Mouse (Mus musculus): Measurements from ENCODE around the gene Mrgpra1. TPM values are rescaled to one million over a fixed set of nuclear protein-coding genes. Genes with fewer than 3 reads are reported as not detected.
"Not testable (repeated sequence)": the region's sequence is repeated elsewhere in the genome, so short reads cannot be mapped to it uniquely, and the experiment has no call there.

Mrgpra1 gene
- not detected in 2 replicates for polyA plus RNA-seq (2016; fragmentation: Nextera tagmentation; extraction: Ambion mirVana)

GRCm38 (mm10) chr7:47354140-47354539 is at the start of gene Mrgpra1:
TSS of gene Mrgpra1 (minus strand) at chr7:47354240.
- no peak within 1 kb of the TSS for H3K27ac ChIP-seq
- no peaks in the 10 kb centered on the region for H3K4me1 ChIP-seq (replicated peaks)
- H3K9me3 ChIP-seq, result peaks cover 43% of the 10 kb centered on the region
- no peaks in the 10 kb centered on the region for H3K27me3 ChIP-seq (ENCODE audit: insufficient read depth, poor library complexity, severe bottlenecking)
- no peak for DNase-seq (ENCODE audit: low spot score)
- H3K4me3 ChIP-seq, result no peak within 1 kb of the TSS
- H3K36me3 ChIP-seq, result no peaks in the 10 kb centered on the region
- 84% methylated on average over 1 of the region's 1 CpGs for WGBS

GRCm38 (mm10) chr7:47401125-47401524 is 47.1 kb upstream of the Mrgpra1 start:
- Histone ChIP-seq H3K27ac (no peak overlapping the region), H3K4me3 (no peak overlapping the region), H3K9me3 (peaks cover 42% of the 10 kb centered on the region), H3K4me1 (replicated peaks) (no peaks in the 10 kb centered on the region), H3K36me3 (no peaks in the 10 kb centered on the region), H3K27me3 (ENCODE audit: insufficient read depth, poor library complexity, severe bottlenecking) (no peaks in the 10 kb centered on the region)
- no peak for DNase-seq (ENCODE audit: low spot score)

GRCm38 (mm10) chr7:47348421-47348820 is 5.6 kb downstream of the Mrgpra1 start:
- WGBS, result 78% methylated on average over 3 of the region's 3 CpGs
- H3K4me1 ChIP-seq (replicated peaks), result no peaks in the 10 kb centered on the region

GRCm38 (mm10) chr7:47345905-47346478 is 8.0 kb downstream of the Mrgpra1 start:
- Histone ChIP-seq H3K27ac (no peak overlapping the region), H3K4me3 (no peak overlapping the region), H3K36me3 (no peaks in the 10 kb centered on the region), H3K27me3 (ENCODE audit: insufficient read depth, poor library complexity, severe bottlenecking) (no peaks in the 10 kb centered on the region), H3K4me1 (replicated peaks) (no peaks in the 10 kb centered on the region), H3K9me3 (peaks cover 55% of the 10 kb centered on the region)
- WGBS, result 82% methylated on average over 4 of the region's 4 CpGs
- DNase-seq (ENCODE audit: low spot score), result no peak

More at GRCm38 (mm10) chr7:47348421-47348820, 5.6 kb downstream of the Mrgpra1 start:
- H3K27me3 ChIP-seq (ENCODE audit: insufficient read depth, poor library complexity, severe bottlenecking), result no peaks in the 10 kb centered on the region
- H3K27ac ChIP-seq, result no peak overlapping the region
- H3K36me3 ChIP-seq, result no peaks in the 10 kb centered on the region
- peaks cover 47% of the 10 kb centered on the region for H3K9me3 ChIP-seq
- DNase-seq (ENCODE audit: low spot score), result no peak
- H3K4me3 ChIP-seq, result no peak overlapping the region

GRCm38 (mm10) chr7:47341887-47342286 is 12.2 kb downstream of the Mrgpra1 start:
- peaks cover 50% of the 10 kb centered on the region for H3K9me3 ChIP-seq
- H3K4me3 ChIP-seq; H3K27me3 ChIP-seq (ENCODE audit: insufficient read depth, poor library complexity, severe bottlenecking); DNase-seq (ENCODE audit: low spot score); H3K36me3 ChIP-seq; H3K4me1 ChIP-seq (replicated peaks); H3K27ac ChIP-seq: not testable (repeated sequence)
- 80% methylated on average over 3 of the region's 3 CpGs for WGBS

GRCm38 (mm10) chr7:47341389-47341788 is 12.7 kb downstream of the Mrgpra1 start:
- peaks cover 50% of the 10 kb centered on the region for H3K9me3 ChIP-seq
- H3K4me1 ChIP-seq (replicated peaks); H3K27ac ChIP-seq; H3K36me3 ChIP-seq; H3K4me3 ChIP-seq; H3K27me3 ChIP-seq (ENCODE audit: insufficient read depth, poor library complexity, severe bottlenecking); DNase-seq (ENCODE audit: low spot score): not testable (repeated sequence)
- 69% methylated on average over 3 of the region's 3 CpGs for WGBS

- DNase-seq (ENCODE audit: low spot score), result no peak
- H3K36me3 ChIP-seq, result no peaks in the 10 kb centered on the region
- peaks cover 65% of the 10 kb centered on the region for H3K9me3 ChIP-seq
- no peak overlapping the region for H3K4me3 ChIP-seq
- H3K4me1 ChIP-seq (replicated peaks), result no peaks in the 10 kb centered on the region
- H3K27ac ChIP-seq, result no peak overlapping the region
- H3K27me3 ChIP-seq (ENCODE audit: insufficient read depth, poor library complexity, severe bottlenecking), result no peaks in the 10 kb centered on the region
- WGBS, result 70% methylated on average over 1 of the region's 1 CpGs
Measured at GRCm38 (mm10) chr7:47318299-47318698, 35.7 kb downstream of the Mrgpra1 start.

GRCm38 (mm10) chr7:47312289-47312688 is 41.8 kb downstream of the Mrgpra1 start:
- no peak for DNase-seq (ENCODE audit: low spot score)
- Histone ChIP-seq H3K4me3 (no peak overlapping the region), H3K9me3 (peaks cover 49% of the 10 kb centered on the region; the same call in 1 of the 2 replicates), H3K4me1 (replicated peaks) (no peaks in the 10 kb centered on the region), H3K27ac (no peak overlapping the region), H3K36me3 (no peaks in the 10 kb centered on the region), H3K27me3 (ENCODE audit: insufficient read depth, poor library complexity, severe bottlenecking) (no peaks in the 10 kb centered on the region)
- 36% methylated on average over 4 of the region's 4 CpGs for WGBS

- Histone ChIP-seq H3K36me3 (no peaks in the 10 kb centered on the region), H3K27ac (no peak overlapping the region), H3K9me3 (peaks cover 42% of the 10 kb centered on the region), H3K4me1 (replicated peaks) (no peaks in the 10 kb centered on the region), H3K27me3 (ENCODE audit: insufficient read depth, poor library complexity, severe bottlenecking) (no peaks in the 10 kb centered on the region), H3K4me3 (no peak overlapping the region)
- DNase-seq (ENCODE audit: low spot score), result no peak
- WGBS, result 93% methylated on average over 10 of the region's 10 CpGs
Measured at GRCm38 (mm10) chr7:47309855-47310254, 44.2 kb downstream of the Mrgpra1 start.

GRCm38 (mm10) chr7:47304661-47305060 is 49.4 kb downstream of the Mrgpra1 start:
- 79% methylated on average over 6 of the region's 6 CpGs for WGBS
- H3K27me3 ChIP-seq (ENCODE audit: insufficient read depth, poor library complexity, severe bottlenecking), result not testable (repeated sequence)

GRCm38 (mm10) chr7:47299612-47300011 is 54.4 kb downstream of the Mrgpra1 start:
- not testable (repeated sequence) for H3K4me3 ChIP-seq; H3K27ac ChIP-seq; H3K27me3 ChIP-seq (ENCODE audit: insufficient read depth, poor library complexity, severe bottlenecking); DNase-seq (ENCODE audit: low spot score); H3K4me1 ChIP-seq (replicated peaks); H3K36me3 ChIP-seq
- peaks cover 35% of the 10 kb centered on the region for H3K9me3 ChIP-seq

More at GRCm38 (mm10) chr7:47304661-47305060, 49.4 kb downstream of the Mrgpra1 start:
- H3K4me1 ChIP-seq (replicated peaks); H3K4me3 ChIP-seq; H3K36me3 ChIP-seq; DNase-seq (ENCODE audit: low spot score); H3K27ac ChIP-seq: not testable (repeated sequence)
- H3K9me3 ChIP-seq, result peaks cover 18% of the 10 kb centered on the region

All from hindbrain, embryonic 10.5 days (tissue).